Mouse (Mus musculus) kidney, postnatal 0 days (tissue): ENCODE data around the gene Tenm3. TPM values are rescaled to one million over a fixed set of nuclear protein-coding genes. Genes with fewer than 3 reads are reported as not detected.

Source experiments
- ATAC-seq: fragments of 200-750 bp; cut with Nextera tagmentation; replicated peaks from 2 replicates; pipeline ENCODE4 v1.8.0; 2017; ENCODE audit warnings: low read depth, moderate number of reproducible peaks, moderate TSS enrichment, moderate library complexity; ENCODE audit not compliant: low FRiP score
- DNase-seq: peaks from one replicate; pipeline ENCODE4 v3.0.0-alpha.2; 2016; ENCODE audit warnings: low spot score
- H3K27ac ChIP-seq: fragments of 300-500 bp; sonication (generic); 2 replicates; pipeline ENCODE4 v1.5.1; 2014; ENCODE audit warnings: mild to moderate bottlenecking
- H3K27me3 ChIP-seq: fragments of 300-500 bp; sonication (generic); 2 replicates; pipeline ENCODE4 v1.6.1; 2014; ENCODE audit warnings: low read length, mixed read lengths; ENCODE audit not compliant: insufficient read depth
- H3K36me3 ChIP-seq: fragments of 300-500 bp; sonication (generic); 2 replicates; pipeline ENCODE4 v1.6.1; 2014; ENCODE audit warnings: low read length, mixed read lengths; ENCODE audit not compliant: insufficient read depth
- H3K4me1 ChIP-seq: fragments of 300-500 bp; sonication (generic); replicated peaks from 2 replicates; pipeline ENCODE4 v1.6.1; 2014; ENCODE audit warnings: antibody characterized with exemption, low read length, mixed read lengths; ENCODE audit not compliant: insufficient read depth
- H3K4me2 ChIP-seq: fragments of 300-500 bp; sonication (generic); 2 replicates; pipeline ENCODE4 v1.6.1; 2014; ENCODE audit warnings: mild to moderate bottlenecking, low read length, moderate library complexity, mixed read lengths
- H3K4me3 ChIP-seq: fragments of 300-500 bp; sonication (generic); replicated peaks from 2 replicates; pipeline ENCODE4 v1.5.1; 2014; ENCODE audit warnings: low read depth, low read length
- H3K9ac ChIP-seq: fragments of 300-500 bp; sonication (generic); 2 replicates; pipeline ENCODE4 v1.6.1; 2014; ENCODE audit warnings: low read depth, low read length
- H3K9me3 ChIP-seq: fragments of 300-500 bp; sonication (generic); replicated peaks from 2 replicates; pipeline ENCODE4 v1.6.1; 2016; ENCODE audit warnings: low read length, inconsistent platforms, mixed read lengths
- CTCF ChIP-seq: IDR thresholded peaks from 2 replicates; pipeline ENCODE4 v1.5.1; 2016; ENCODE audit warnings: antibody characterized with exemption, low read depth, mild to moderate bottlenecking, moderate library complexity
- WGBS: fragments of 180-500 bp; shearing (Covaris S2); extraction: QIAGEN DNeasy Blood & Tissue Kit; methylation state at CpG from one replicate; pipeline ENCODE4 v1.1.7; 2014; 5-methylcytosine and 5-hydroxymethylcytosine counted together
- polyA plus RNA-seq: library from polyadenylated mRNA; unstranded; fragments of >200 nt; fragmentation: Nextera tagmentation; extraction: Ambion mirVana; gene quantifications from 2 replicates; pipeline ENCODE4 v1.2.1, GENCODE M21; 2015

The Tenm3 gene
- polyA plus RNA-seq, 1 experiment from 2014 or later, result 15.3 TPM

GRCm38 (mm10) chr8:48279360-48279759, 564.4 kb downstream of the Tenm3 start:
- DNase-seq (no peak), ATAC-seq (no peak)
- Histone ChIP-seq H3K4me3 (no peak overlapping the region), H3K27me3 (no peaks in the 10 kb centered on the region), H3K4me1 (no peaks in the 10 kb centered on the region), H3K27ac (no peak overlapping the region), H3K4me2 (no peak overlapping the region), H3K9ac (no peak overlapping the region), H3K36me3 (peaks cover 21% of the 10 kb centered on the region), H3K9me3 (no peaks in the 10 kb centered on the region)
- 97% methylated on average over 2 of the region's 2 CpGs for WGBS
- TF ChIP-seq CTCF, result peak; percentile 52

- no peak for ATAC-seq
- no peaks in the 10 kb centered on the region for H3K9me3 ChIP-seq
These were observed 565.6 kb downstream of the Tenm3 start for GRCm38 (mm10) chr8:48277986-48278635.

GRCm38 (mm10) chr8:48275066-48275465, 568.7 kb downstream of the Tenm3 start:
- H3K4me1 ChIP-seq, result no peaks in the 10 kb centered on the region
- DNase-seq (no peak), ATAC-seq (no peak)

More at GRCm38 (mm10) chr8:48277986-48278635, 565.6 kb downstream of the Tenm3 start:
- no peak overlapping the region for H3K27ac ChIP-seq
- no peaks in the 10 kb centered on the region for H3K27me3 ChIP-seq
- H3K9ac ChIP-seq, result no peak overlapping the region
- 94% methylated on average over 15 of the region's 15 CpGs for WGBS
- no peak for TF ChIP-seq CTCF
- no peak overlapping the region for H3K4me2 ChIP-seq
- no peaks in the 10 kb centered on the region for H3K4me1 ChIP-seq
- no peak overlapping the region for H3K4me3 ChIP-seq
- DNase-seq, result no peak
- H3K36me3 ChIP-seq, result peaks cover 21% of the 10 kb centered on the region

GRCm38 (mm10) chr8:48274566-48274965, 569.2 kb downstream of the Tenm3 start:
- no peaks in the 10 kb centered on the region for H3K27me3 ChIP-seq
- DNase-seq, result no peak
- TF ChIP-seq CTCF, result no peak
- H3K9ac ChIP-seq, result no peak overlapping the region
- no peak for ATAC-seq
- H3K36me3 ChIP-seq, result peaks cover 21% of the 10 kb centered on the region
- no peak overlapping the region for H3K4me3 ChIP-seq
- H3K27ac ChIP-seq, result no peak overlapping the region
- H3K4me1 ChIP-seq, result no peaks in the 10 kb centered on the region
- 94% methylated on average over 11 of the region's 11 CpGs for WGBS
- no peak overlapping the region for H3K4me2 ChIP-seq
- no peaks in the 10 kb centered on the region for H3K9me3 ChIP-seq

More at GRCm38 (mm10) chr8:48275066-48275465, 568.7 kb downstream of the Tenm3 start:
- H3K27me3 ChIP-seq, result no peaks in the 10 kb centered on the region
- WGBS, result 91% methylated on average over 11 of the region's 11 CpGs
- H3K36me3 ChIP-seq, result peaks cover 21% of the 10 kb centered on the region
- H3K4me3 ChIP-seq, result no peak overlapping the region
- H3K4me2 ChIP-seq, result no peak overlapping the region
- no peaks in the 10 kb centered on the region for H3K9me3 ChIP-seq
- no peak for TF ChIP-seq CTCF
- no peak overlapping the region for H3K27ac ChIP-seq
- no peak overlapping the region for H3K9ac ChIP-seq

- 89% methylated on average over 10 of the region's 10 CpGs for whole genome bisulfite sequencing
- no peak overlapping the region for H3K4me2 ChIP-seq
- no peak for TF ChIP-seq CTCF
- no peak for ATAC-seq
- no peaks in the 10 kb centered on the region for H3K27me3 ChIP-seq
- H3K36me3 ChIP-seq, result no peaks in the 10 kb centered on the region
- H3K4me3 ChIP-seq, result no peak overlapping the region
- no peaks in the 10 kb centered on the region for H3K9me3 ChIP-seq
- no peak overlapping the region for H3K27ac ChIP-seq
- H3K9ac ChIP-seq, result no peak overlapping the region
- no peak for DNase-seq
- H3K4me1 ChIP-seq, result no peaks in the 10 kb centered on the region
These were observed 575.1 kb downstream of the Tenm3 start for GRCm38 (mm10) chr8:48268638-48269037.

GRCm38 (mm10) chr8:48260265-48260664, 583.5 kb downstream of the Tenm3 start:
- Histone ChIP-seq H3K9ac (no peak overlapping the region), H3K4me2 (no peak overlapping the region), H3K4me3 (no peak overlapping the region), H3K27me3 (no peaks in the 10 kb centered on the region), H3K4me1 (no peaks in the 10 kb centered on the region), H3K9me3 (no peaks in the 10 kb centered on the region), H3K36me3 (no peaks in the 10 kb centered on the region), H3K27ac (no peak overlapping the region)
- DNase-seq (no peak), ATAC-seq (no peak)
- WGBS, result 93% methylated on average over 10 of the region's 10 CpGs
- no peak for TF ChIP-seq CTCF

- H3K27me3 ChIP-seq, result no peaks in the 10 kb centered on the region
- 85% methylated on average over 6 of the region's 6 CpGs for WGBS
- H3K4me3 ChIP-seq, result no peak overlapping the region
- no peaks in the 10 kb centered on the region for H3K9me3 ChIP-seq
- no peak overlapping the region for H3K27ac ChIP-seq
- ATAC-seq (no peak), DNase-seq (no peak)
- H3K4me1 ChIP-seq, result no peaks in the 10 kb centered on the region
- H3K9ac ChIP-seq, result no peak overlapping the region
- no peak for TF ChIP-seq CTCF
- H3K4me2 ChIP-seq, result no peak overlapping the region
- no peaks in the 10 kb centered on the region for H3K36me3 ChIP-seq
These were observed 583.9 kb downstream of the Tenm3 start for GRCm38 (mm10) chr8:48259832-48260231.
